Comparison of ENCODE assay signal across 18 mouse cellular contexts in genomic region chr1:85680226-85680625, GRCm38 (mm10). TPM values are rescaled to one million over a fixed set of nuclear protein-coding genes. Genes with fewer than 3 reads are reported as not detected.
DNase-seq lines count a peak whose midpoint lies in the region; ATAC-seq and TF ChIP-seq lines count a peak whose summit lies in the region.
"Had no signal": no experiment of that assay in that cellular context is flagged by ENCODE, and none has a peak within 500 bp of the region (broad histone marks: within the 10 kb centered on the region; RNA-seq: fewer than 3 reads in every experiment).

No protein-coding gene starts in this region.

- no peaks in the 10 kb centered on the region for H3K9me3 ChIP-seq in kidney, postnatal 0 days (replicated peaks; ENCODE audit: low read length)
- no peaks in the 10 kb centered on the region for H3K9me3 ChIP-seq in limb, embryonic 10.5 days (replicated peaks)
- H3K9me3 ChIP-seq: embryonic facial prominence, embryonic 13.5 days; forebrain, embryonic 12.5 days; heart, embryonic 12.5 days; hindbrain, embryonic 15.5 days; liver, embryonic 12.5 days had no signal

- H3K36me3 ChIP-seq in kidney, postnatal 0 days (ENCODE audit: insufficient read depth, low read length): no peaks in the 10 kb centered on the region
- no peaks in the 10 kb centered on the region for H3K36me3 ChIP-seq in limb, embryonic 10.5 days
- H3K36me3 ChIP-seq: embryonic facial prominence, embryonic 13.5 days; forebrain, embryonic 12.5 days; heart, embryonic 12.5 days; hindbrain, embryonic 15.5 days; liver, embryonic 12.5 days had no signal

- no peak overlapping the region for H3K9ac ChIP-seq in kidney, postnatal 0 days (ENCODE audit: low read depth, low read length)
- H3K9ac ChIP-seq: embryonic facial prominence, embryonic 13.5 days; forebrain, embryonic 12.5 days; heart, embryonic 12.5 days; hindbrain, embryonic 15.5 days; liver, embryonic 12.5 days had no signal

- peak; percentile 5 for DNase-seq in kidney, postnatal 0 days (ENCODE audit: low spot score)
- no peak for DNase-seq in kidney, adult 8-10 months
- DNase-seq in T-cell, adult 2 months (ENCODE audit: low spot score): peak; percentile 67
- DNase-seq in limb, embryonic 10.5 days (ENCODE audit: low spot score): no peak
- DNase-seq in thymus, postnatal 36 days: peak; percentile 28 to 49
- DNase-seq: cerebellum, adult 2 months; gastrocnemius, postnatal 10 days; lung, postnatal 14 days; midbrain, embryonic 14.5 days; retina, postnatal 1 day had no signal

- no peak for TF ChIP-seq CTCF in kidney, postnatal 0 days (IDR thresholded peaks at IDR 0.05; ENCODE audit: low read depth)

- WGBS in kidney, postnatal 0 days: 58% methylated on average over 4 of the region's 4 CpGs
- 61% methylated on average over 4 of the region's 4 CpGs for WGBS in limb, embryonic 10.5 days

- H3K27ac ChIP-seq in kidney, postnatal 0 days: no peak overlapping the region
- H3K27ac ChIP-seq in limb, embryonic 10.5 days: peak overlapping the region; percentile 58
- H3K27ac ChIP-seq: embryonic facial prominence, embryonic 13.5 days; forebrain, embryonic 12.5 days; hindbrain, embryonic 15.5 days; liver, embryonic 12.5 days had no signal

- no peak overlapping the region for H3K4me3 ChIP-seq in kidney, postnatal 0 days (replicated peaks; ENCODE audit: low read depth, low read length)
- H3K4me3 ChIP-seq in limb, embryonic 10.5 days: no peak overlapping the region
- H3K4me3 ChIP-seq: embryonic facial prominence, embryonic 13.5 days; forebrain, embryonic 12.5 days; heart, embryonic 12.5 days; hindbrain, embryonic 15.5 days; liver, embryonic 12.5 days had no signal

- H3K27me3 ChIP-seq in kidney, postnatal 0 days (ENCODE audit: insufficient read depth, low read length): no peaks in the 10 kb centered on the region
- no peaks in the 10 kb centered on the region for H3K27me3 ChIP-seq in limb, embryonic 10.5 days (ENCODE audit: low read depth, poor library complexity, severe bottlenecking)
- H3K27me3 ChIP-seq: embryonic facial prominence, embryonic 13.5 days; forebrain, embryonic 12.5 days; heart, embryonic 12.5 days; hindbrain, embryonic 15.5 days; liver, embryonic 12.5 days had no signal

- ATAC-seq in kidney, postnatal 0 days (replicated peaks; ENCODE audit: low FRiP score, low read depth): no peak
- no peak for ATAC-seq in monocyte, adult 5-6 weeks (replicated peaks; ENCODE audit: insufficient number of reproducible peaks, low FRiP score, low TSS enrichment, poor library complexity, severe bottlenecking)
- ATAC-seq in megakaryocyte-erythroid progenitor cell, adult 5-6 weeks (replicated peaks; ENCODE audit: low FRiP score, low TSS enrichment, poor library complexity, severe bottlenecking): no peak
- ATAC-seq: liver, embryonic 12.5 days had no signal

- no peak overlapping the region for H3K4me2 ChIP-seq in kidney, postnatal 0 days (ENCODE audit: low read length)
- H3K4me2 ChIP-seq: embryonic facial prominence, embryonic 13.5 days; forebrain, embryonic 12.5 days; heart, embryonic 12.5 days; hindbrain, embryonic 15.5 days; liver, embryonic 12.5 days had no signal

- no peaks in the 10 kb centered on the region for H3K4me1 ChIP-seq in kidney, postnatal 0 days (replicated peaks; ENCODE audit: insufficient read depth, low read length)
- 0 out of 2 replicates have a peak, but pooled peaks cover 8% of the 10 kb centered on the region for H3K4me1 ChIP-seq in limb, embryonic 10.5 days
- H3K4me1 ChIP-seq: embryonic facial prominence, embryonic 13.5 days; forebrain, embryonic 12.5 days; heart, embryonic 12.5 days; hindbrain, embryonic 15.5 days; liver, embryonic 12.5 days had no signal

RNA-seq across cellular contexts. Expression of gene Sp100, which starts 30.4 kb away (rescaled TPM):
- 17.4 and 19.2 TPM in 2 replicates for polyA plus RNA-seq in kidney, postnatal 0 days (2015; fragmentation: Nextera tagmentation; extraction: Ambion mirVana)
- 0.24 and 0.29 TPM in 2 replicates for polyA plus RNA-seq in limb, embryonic 10.5 days (2016; fragmentation: Nextera tagmentation; extraction: Ambion mirVana)
- 231 to 487 TPM (median 232 TPM) in 3 replicates for total RNA-seq in monocyte, adult 5-6 weeks (2017)
- total RNA-seq in megakaryocyte-erythroid progenitor cell, adult 5-6 weeks (2014; fragmentation: Nextera tagmentation): 45.0 and 60.9 TPM in 2 replicates
- total RNA-seq in megakaryocyte-erythroid progenitor cell, adult 5-6 weeks (2017): 35.0 and 48.3 TPM in 2 replicates
- polyA plus RNA-seq: neural tube, embryonic 14.5 days had no signal

Comparison
In these comparisons a context has a peak if more than half of its experiments do, and no peak if none do; other contexts are left out.
1. DNase-seq: peak in kidney, postnatal 0 days (single experiment), T-cell, adult 2 months (single experiment) and thymus, postnatal 36 days (2 of 2); none in kidney, adult 8-10 months (0 of 2) and limb, embryonic 10.5 days (single experiment).